Mouse (Mus musculus) spleen, adult 2 months (tissue): ENCODE measurements around the gene Ucma.

ENCODE experiments used
- CTCF ChIP-seq: fragments of 200-500 bp; IDR thresholded peaks from 2 replicates; pipeline ENCODE4 v1.5.1; 2011; ENCODE audit warnings: mild to moderate bottlenecking, inconsistent platforms; ENCODE audit not compliant: insufficient read depth, insufficient read length, insufficient replicate concordance; ENCODE audit errors: extremely low read depth
- POLR2A ChIP-seq: fragments of 200-500 bp; IDR thresholded peaks from 2 replicates; pipeline ENCODE4 v1.6.1; 2011; ENCODE audit warnings: low read depth, low read length, inconsistent platforms

DNA sequence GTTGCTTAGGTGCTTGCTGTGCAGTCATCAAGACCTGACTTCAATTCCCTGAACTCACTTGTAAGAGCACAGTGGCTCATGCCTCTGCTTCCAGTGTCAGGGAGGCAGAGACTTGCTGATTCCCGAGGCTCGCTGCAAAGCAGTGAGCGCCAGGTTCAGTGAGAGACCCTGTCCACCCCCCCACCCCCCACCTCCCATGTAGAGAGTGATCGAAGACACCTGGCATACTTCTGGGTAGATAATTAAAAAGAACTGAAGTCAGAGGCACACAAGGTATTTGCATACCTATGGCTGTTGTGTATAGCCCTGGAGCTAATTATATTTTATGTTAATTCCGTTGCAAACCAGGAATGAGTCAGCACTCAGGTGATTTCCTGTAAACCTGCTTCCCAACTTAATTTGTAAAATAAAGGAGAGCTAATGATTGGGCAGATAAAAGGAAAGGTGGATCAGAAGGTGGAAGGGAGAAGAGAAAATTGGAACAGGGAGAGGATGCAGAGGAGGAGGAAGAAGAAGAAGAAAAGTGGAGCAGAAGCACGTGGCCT, 21.6 kb upstream of the Ucma start:
- TF ChIP-seq CTCF (no peak), POLR2A (no peak)
